Mouse (Mus musculus) kidney, postnatal 0 days (tissue): ENCODE measurements around the gene Eif4g3. TPM values are rescaled to one million over a fixed set of nuclear protein-coding genes. Genes with fewer than 3 reads are reported as not detected.

Experiments
- ATAC-seq: fragments of 200-750 bp; cut with Nextera tagmentation; replicated peaks from 2 replicates; pipeline ENCODE4 v1.8.0; 2017; ENCODE audit warnings: low read depth, moderate number of reproducible peaks, moderate TSS enrichment, moderate library complexity; ENCODE audit not compliant: low FRiP score
- DNase-seq: peaks from one replicate; pipeline ENCODE4 v3.0.0-alpha.2; 2016; ENCODE audit warnings: low spot score
- H3K27ac ChIP-seq: fragments of 300-500 bp; sonication (generic); 2 replicates; pipeline ENCODE4 v1.5.1; 2014; ENCODE audit warnings: mild to moderate bottlenecking
- H3K27me3 ChIP-seq: fragments of 300-500 bp; sonication (generic); 2 replicates; pipeline ENCODE4 v1.6.1; 2014; ENCODE audit warnings: low read length, mixed read lengths; ENCODE audit not compliant: insufficient read depth
- H3K36me3 ChIP-seq: fragments of 300-500 bp; sonication (generic); 2 replicates; pipeline ENCODE4 v1.6.1; 2014; ENCODE audit warnings: low read length, mixed read lengths; ENCODE audit not compliant: insufficient read depth
- H3K4me1 ChIP-seq: fragments of 300-500 bp; sonication (generic); replicated peaks from 2 replicates; pipeline ENCODE4 v1.6.1; 2014; ENCODE audit warnings: antibody characterized with exemption, low read length, mixed read lengths; ENCODE audit not compliant: insufficient read depth
- H3K4me2 ChIP-seq: fragments of 300-500 bp; sonication (generic); 2 replicates; pipeline ENCODE4 v1.6.1; 2014; ENCODE audit warnings: mild to moderate bottlenecking, low read length, moderate library complexity, mixed read lengths
- H3K4me3 ChIP-seq: fragments of 300-500 bp; sonication (generic); replicated peaks from 2 replicates; pipeline ENCODE4 v1.5.1; 2014; ENCODE audit warnings: low read depth, low read length
- H3K9ac ChIP-seq: fragments of 300-500 bp; sonication (generic); 2 replicates; pipeline ENCODE4 v1.6.1; 2014; ENCODE audit warnings: low read depth, low read length
- H3K9me3 ChIP-seq: fragments of 300-500 bp; sonication (generic); replicated peaks from 2 replicates; pipeline ENCODE4 v1.6.1; 2016; ENCODE audit warnings: low read length, inconsistent platforms, mixed read lengths
- CTCF ChIP-seq: IDR thresholded peaks from 2 replicates; pipeline ENCODE4 v1.5.1; 2016; ENCODE audit warnings: antibody characterized with exemption, low read depth, mild to moderate bottlenecking, moderate library complexity
- WGBS: fragments of 180-500 bp; shearing (Covaris S2); extraction: QIAGEN DNeasy Blood & Tissue Kit; methylation state at CpG from one replicate; pipeline ENCODE4 v1.1.7; 2014; 5-methylcytosine and 5-hydroxymethylcytosine counted together
- polyA plus RNA-seq: library from polyadenylated mRNA; unstranded; fragments of >200 nt; fragmentation: Nextera tagmentation; extraction: Ambion mirVana; gene quantifications from 2 replicates; pipeline ENCODE4 v1.2.1, GENCODE M21; 2015

The Eif4g3 gene
- polyA plus RNA-seq, 1 experiment from 2014 or later = 26.6 TPM

- H3K9ac ChIP-seq = no peak overlapping the region
- H3K4me2 ChIP-seq = no peak overlapping the region
- H3K27ac ChIP-seq = no peak overlapping the region
- H3K4me1 ChIP-seq = no peaks in the 10 kb centered on the region
- H3K4me3 ChIP-seq = no peak overlapping the region
- no peaks in the 10 kb centered on the region for H3K27me3 ChIP-seq
- H3K36me3 ChIP-seq = peaks cover 7% of the 10 kb centered on the region
- no peaks in the 10 kb centered on the region for H3K9me3 ChIP-seq
- ATAC-seq = no peak
- DNase-seq = no peak
- 85% methylated on average over 2 of the region's 2 CpGs for WGBS
- no peak; the same call in 1 of the 2 replicates for TF ChIP-seq CTCF
These were observed 96.7 kb downstream of the Eif4g3 start for GRCm38 (mm10) chr4:138089512-138089911.

DNA sequence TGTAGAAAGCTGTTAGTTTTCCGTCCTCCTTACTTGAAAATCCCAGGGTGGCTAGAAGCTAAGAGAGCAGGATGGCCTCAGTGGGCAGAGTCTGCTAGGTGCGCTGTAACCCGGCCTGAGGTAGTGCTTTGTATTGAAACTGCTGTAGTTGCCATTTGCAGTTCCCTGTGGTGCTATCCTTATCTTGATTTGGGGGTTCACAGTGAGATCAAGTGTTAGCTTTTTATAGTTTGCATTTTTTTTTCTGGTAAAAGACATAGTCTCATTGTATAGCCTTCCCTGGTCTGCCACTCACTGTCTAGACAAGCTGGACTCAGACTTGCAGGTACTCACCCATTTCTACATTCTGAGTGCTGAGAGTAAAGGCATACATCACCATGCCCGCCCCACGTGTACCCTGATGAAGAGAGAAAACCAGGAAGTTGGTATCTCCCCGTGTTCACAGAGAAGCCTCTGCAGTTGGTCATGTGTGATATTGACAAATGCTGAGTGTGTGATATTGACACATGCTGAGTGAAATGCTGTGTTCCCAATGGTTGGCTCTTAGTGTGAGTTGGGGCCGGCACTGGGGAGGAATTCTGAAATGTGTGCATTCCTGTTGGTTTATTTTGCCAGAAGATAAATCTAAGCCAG is 98.9 kb downstream of the Eif4g3 start:
- no peaks in the 10 kb centered on the region for H3K27me3 ChIP-seq
- H3K9me3 ChIP-seq = no peaks in the 10 kb centered on the region
- TF ChIP-seq CTCF = no peak
- DNase-seq (no peak), ATAC-seq (no peak)
- H3K9ac ChIP-seq = no peak overlapping the region
- no peaks in the 10 kb centered on the region for H3K4me1 ChIP-seq
- WGBS = 87% methylated on average over 7 of the region's 7 CpGs
- no peak overlapping the region for H3K27ac ChIP-seq
- H3K4me3 ChIP-seq = no peak overlapping the region
- H3K36me3 ChIP-seq = peaks cover 9% of the 10 kb centered on the region
- no peak overlapping the region for H3K4me2 ChIP-seq

- Histone ChIP-seq H3K4me3 (no peak overlapping the region), H3K4me1 (no peaks in the 10 kb centered on the region), H3K4me2 (no peak overlapping the region), H3K27ac (no peak overlapping the region), H3K9ac (no peak overlapping the region), H3K27me3 (no peaks in the 10 kb centered on the region), H3K9me3 (no peaks in the 10 kb centered on the region), H3K36me3 (peaks cover 54% of the 10 kb centered on the region)
- TF ChIP-seq CTCF = no peak
- DNase-seq (no peak), ATAC-seq (no peak)
- 87% methylated on average over 7 of the region's 7 CpGs for WGBS
These were observed 107.6 kb downstream of the Eif4g3 start for GRCm38 (mm10) chr4:138100456-138100855.

- DNase-seq = no peak
- H3K27ac ChIP-seq = no peak overlapping the region
- no peak for ATAC-seq
- 62% methylated on average over 10 of the region's 10 CpGs for WGBS
- no peak overlapping the region for H3K9ac ChIP-seq
- H3K27me3 ChIP-seq = no peaks in the 10 kb centered on the region
- TF ChIP-seq CTCF = no peak
- H3K4me3 ChIP-seq = no peak overlapping the region
- no peak overlapping the region for H3K4me2 ChIP-seq
- H3K9me3 ChIP-seq = no peaks in the 10 kb centered on the region
- peaks cover 63% of the 10 kb centered on the region for H3K36me3 ChIP-seq
- H3K4me1 ChIP-seq = no peaks in the 10 kb centered on the region
These were observed 109.0 kb downstream of the Eif4g3 start for GRCm38 (mm10) chr4:138101795-138102194.

DNA sequence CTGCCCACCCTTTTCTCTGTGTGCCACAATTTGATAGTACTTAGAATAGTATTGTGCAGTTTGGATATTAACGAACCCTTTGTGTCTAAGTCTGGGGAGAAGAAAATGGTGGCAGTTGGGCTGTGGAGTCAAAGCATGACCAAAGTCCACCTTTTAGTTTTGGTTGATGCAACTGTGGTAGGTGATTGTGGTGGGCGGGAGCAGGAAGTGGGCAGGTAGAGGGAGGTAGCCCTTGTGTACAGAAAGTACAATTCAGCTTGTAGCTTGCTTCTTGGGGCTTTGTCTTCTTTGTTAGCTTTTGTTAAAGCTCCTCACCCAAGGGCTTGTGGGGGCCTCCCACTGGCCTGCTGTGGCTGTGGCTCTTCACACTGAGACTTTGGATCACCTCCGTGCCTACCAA is 109.6 kb downstream of the Eif4g3 start:
- Histone ChIP-seq H3K27me3 (no peaks in the 10 kb centered on the region), H3K36me3 (peaks cover 64% of the 10 kb centered on the region), H3K4me3 (no peak overlapping the region), H3K4me1 (no peaks in the 10 kb centered on the region), H3K27ac (no peak overlapping the region), H3K4me2 (no peak overlapping the region), H3K9me3 (no peaks in the 10 kb centered on the region), H3K9ac (0 out of 2 replicates have a peak overlapping the region, but pooled peaks have one; percentile 1)
- WGBS = 90% methylated on average over 3 of the region's 3 CpGs
- no peak for TF ChIP-seq CTCF
- ATAC-seq (no peak), DNase-seq (no peak)

- H3K9me3 ChIP-seq = no peaks in the 10 kb centered on the region
- 93% methylated on average over 3 of the region's 3 CpGs for WGBS
- TF ChIP-seq CTCF = no peak
- no peak overlapping the region for H3K4me3 ChIP-seq
- H3K27me3 ChIP-seq = no peaks in the 10 kb centered on the region
- ATAC-seq (no peak), DNase-seq (no peak)
- H3K36me3 ChIP-seq = peaks cover 72% of the 10 kb centered on the region
- no peak overlapping the region for H3K9ac ChIP-seq
- 0 out of 2 replicates have a peak, but pooled peaks cover 6% of the 10 kb centered on the region for H3K4me1 ChIP-seq
- H3K4me2 ChIP-seq = no peak overlapping the region
- H3K27ac ChIP-seq = no peak overlapping the region
These were observed 112.1 kb downstream of the Eif4g3 start for GRCm38 (mm10) chr4:138104967-138105366.
